Mouse (Mus musculus): ENCODE data around the gene Pfdn6.

DNA sequence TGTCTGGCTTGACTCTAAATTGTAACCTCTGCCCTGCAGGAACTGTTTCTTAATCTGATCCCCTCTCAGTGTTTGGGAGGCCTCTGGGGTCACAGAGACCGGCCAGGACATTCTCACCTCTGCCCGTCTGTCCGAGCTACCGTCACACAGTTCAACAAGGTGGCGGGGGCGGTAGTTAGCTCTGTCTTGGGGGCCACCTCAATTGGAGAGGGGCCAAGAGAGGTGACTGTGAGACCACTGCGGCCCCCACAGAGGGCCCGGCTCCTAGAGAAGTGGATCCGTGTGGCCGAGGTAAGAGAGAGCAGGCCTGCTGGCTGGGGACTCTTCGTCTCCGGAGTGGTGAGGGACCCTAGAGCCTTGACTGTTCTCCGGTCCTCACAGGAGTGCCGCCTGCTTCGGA, 7.2 kb downstream of the Pfdn6 start:
- TF ChIP-seq POLR2A (IDR thresholded peaks at IDR 0.05; ENCODE audit: insufficient read depth, low read depth, low read length), result no peak
- no peak for TF ChIP-seq EP300 (IDR thresholded peaks at IDR 0.05; ENCODE audit: insufficient read depth, low read depth, low read length)
